Mouse (Mus musculus) G1E (cell line): ENCODE measurements around the gene Lrig1.

Experiments used
- CTCF ChIP-seq: IDR thresholded peaks from 2 replicates; pipeline ENCODE4 v1.5.1; 2012; ENCODE audit warnings: low read depth, low read length, inconsistent platforms, mixed read lengths
- GATA1 ChIP-seq: IDR thresholded peaks from 2 replicates; pipeline ENCODE4 v1.6.1; 2012; ENCODE audit warnings: borderline replicate concordance, low read length, inconsistent platforms, mixed read lengths
- GATA2 ChIP-seq: IDR thresholded peaks from 2 replicates; pipeline ENCODE4 v1.6.1; 2012; ENCODE audit warnings: low read depth, low read length, inconsistent platforms, borderline replicate concordance
- POLR2AphosphoS5 ChIP-seq: IDR thresholded peaks from 2 replicates; pipeline ENCODE4 v1.6.1; 2012; ENCODE audit warnings: low read depth, low read length, inconsistent platforms; ENCODE audit not compliant: insufficient replicate concordance
- TAL1 ChIP-seq: conservative IDR thresholded peaks from 2 replicates; pipeline ENCODE4 v1.6.1; 2012; ENCODE audit warnings: low read depth, low read length, inconsistent platforms, mixed read lengths

DNA sequence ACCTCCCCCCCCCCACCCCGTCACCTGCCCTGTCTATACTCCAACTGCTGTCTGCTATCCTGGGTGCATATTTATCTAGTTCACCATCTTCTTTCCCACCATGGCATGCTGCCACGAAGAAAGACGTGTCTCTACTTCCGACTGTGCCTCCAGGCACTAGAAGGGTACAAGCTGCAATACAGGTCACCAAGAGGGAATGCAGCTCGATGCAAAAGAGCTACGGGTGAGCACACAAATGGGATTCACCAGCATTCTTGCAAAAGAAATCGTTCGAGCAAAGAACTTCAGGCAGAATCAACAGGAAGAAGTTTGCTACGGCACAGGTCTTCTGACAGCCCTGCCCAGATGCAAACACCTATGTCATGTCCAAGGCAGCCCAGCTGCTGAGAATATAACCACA, 65.2 kb downstream of the Lrig1 start:
- no peak for TF ChIP-seq CTCF
- no peak for TF ChIP-seq POLR2AphosphoS5
- no peak for TF ChIP-seq TAL1
- no peak for TF ChIP-seq GATA1
- TF ChIP-seq GATA2 = no peak
